Mouse (Mus musculus) CH12.LX (cell line): ENCODE measurements at regions not wholly inside any gene's neighbourhood (a gene's known extent, or its start where the extent isn't known, plus 50 kb on each side); places are given as distances from the start of the nearest gene placed in this dataset.
"Not testable (repeated sequence)": the region's sequence is repeated elsewhere in the genome, so short reads cannot be mapped to it uniquely, and the experiment has no call there.

Experiments
- CHD2 ChIP-seq: IDR thresholded peaks from 2 replicates; pipeline ENCODE4 v1.6.1; 2011; ENCODE audit warnings: low read length, improper control_type of control experiment
- CTCF ChIP-seq, 2 experiments: IDR thresholded peaks in 1 of 2; conservative IDR thresholded peaks in 1 of 2; 2 replicates each; pipeline ENCODE4 v1.5.1; 2011 to 2012; ENCODE audit warnings: low read depth in 2 of 2, low read length in 2 of 2, improper control_type of control experiment in 1 of 2, inconsistent platforms in 1 of 2, mild to moderate bottlenecking in 1 of 2, moderate library complexity in 1 of 2
- ELF1 ChIP-seq: IDR thresholded peaks from 2 replicates; pipeline ENCODE4 v1.6.1; 2014; ENCODE audit warnings: low read depth, mild to moderate bottlenecking, inconsistent platforms, low read length, improper control_type of control experiment
- HCFC1 ChIP-seq: IDR thresholded peaks from 2 replicates; pipeline ENCODE4 v1.6.1; 2012; ENCODE audit warnings: low read depth, mild to moderate bottlenecking, inconsistent platforms, low read length, improper control_type of control experiment
- MYC ChIP-seq: IDR thresholded peaks from 2 replicates; pipeline ENCODE4 v1.6.1; 2011; ENCODE audit warnings: low read depth, mild to moderate bottlenecking, improper control_type of control experiment, low read length
- SMC3 ChIP-seq: IDR thresholded peaks from 2 replicates; pipeline ENCODE4 v1.6.1; 2011; ENCODE audit warnings: low read depth, low read length, improper control_type of control experiment
- UBTF ChIP-seq: IDR thresholded peaks from 2 replicates; pipeline ENCODE4 v1.6.1; 2012; ENCODE audit warnings: low read depth, mild to moderate bottlenecking, inconsistent platforms, low read length, improper control_type of control experiment, moderate library complexity

DNA sequence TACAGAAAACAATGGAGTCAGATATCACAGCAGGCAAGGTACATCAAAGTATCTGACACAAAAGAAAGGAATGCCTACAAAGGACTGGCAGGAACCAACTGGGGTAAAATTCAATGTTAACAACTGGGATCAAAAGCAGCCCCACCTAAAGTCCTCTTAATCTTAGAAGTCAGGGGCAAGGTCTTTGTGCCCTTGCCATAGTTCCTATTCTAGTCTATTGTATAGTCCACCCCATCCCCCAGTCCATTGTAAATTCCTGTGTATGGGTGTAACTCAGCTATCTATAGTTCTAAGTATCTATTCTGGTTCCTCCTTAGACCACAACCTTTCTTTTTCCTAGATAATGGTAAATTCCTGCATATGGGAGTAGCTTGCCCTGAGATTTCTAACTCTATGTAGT is 409.0 kb upstream of the Slc5a7 start:
- TF ChIP-seq CHD2; ELF1; MYC; CTCF (conservative IDR thresholded peaks at IDR 0.05 in 1 of 2, IDR thresholded peaks at IDR 0.05 in 1 of 2; ENCODE audit: low read depth in 2 of 2, low read length in 2 of 2); HCFC1; UBTF; SMC3: not testable (repeated sequence)
